Mouse (Mus musculus): Measurements from ENCODE around the gene 1700037H04Rik. TPM values are rescaled to one million over a fixed set of nuclear protein-coding genes. Genes with fewer than 3 reads are reported as not detected.

Gene 1700037H04Rik
- total RNA-seq, 4 experiments from 2014 or later = 53.5 to 59.8 (median 57.2) TPM

DNA sequence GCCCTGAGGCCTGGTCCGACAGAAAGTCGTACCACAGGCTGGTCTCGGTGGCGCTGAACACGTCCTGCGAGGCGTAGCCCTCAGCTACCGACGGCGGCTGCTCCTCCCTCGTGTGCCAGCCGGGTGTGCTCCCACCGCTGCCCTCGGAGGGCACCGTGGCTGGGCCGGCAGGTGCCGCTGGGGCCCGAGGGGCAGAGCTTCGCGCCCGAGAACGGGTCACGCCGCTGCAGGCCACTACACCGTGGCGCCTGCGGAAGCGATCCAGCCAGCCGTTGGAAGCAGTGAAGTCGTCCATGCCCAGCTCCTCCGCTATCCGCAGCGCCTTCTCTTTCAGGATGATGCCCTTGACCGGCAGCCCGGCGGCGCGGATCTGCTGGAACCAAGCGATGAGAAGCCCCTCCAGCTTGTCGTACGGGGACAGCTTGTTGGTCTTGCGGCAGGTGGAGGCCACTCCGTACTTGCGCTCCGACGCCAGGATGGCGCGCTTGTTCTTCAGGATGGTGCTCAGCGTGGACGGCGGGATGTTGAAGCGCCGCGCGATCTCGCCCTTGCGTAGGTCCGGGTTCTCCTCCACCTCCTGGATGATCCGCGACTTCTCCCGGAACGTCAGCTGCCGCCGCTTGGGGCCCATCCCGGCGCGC, 19.5 kb upstream of the 1700037H04Rik start:
- DNase-seq (ENCODE audit: low spot score in 2 of 2) = peak in 1 of 2 experiments; percentile 48

DNA sequence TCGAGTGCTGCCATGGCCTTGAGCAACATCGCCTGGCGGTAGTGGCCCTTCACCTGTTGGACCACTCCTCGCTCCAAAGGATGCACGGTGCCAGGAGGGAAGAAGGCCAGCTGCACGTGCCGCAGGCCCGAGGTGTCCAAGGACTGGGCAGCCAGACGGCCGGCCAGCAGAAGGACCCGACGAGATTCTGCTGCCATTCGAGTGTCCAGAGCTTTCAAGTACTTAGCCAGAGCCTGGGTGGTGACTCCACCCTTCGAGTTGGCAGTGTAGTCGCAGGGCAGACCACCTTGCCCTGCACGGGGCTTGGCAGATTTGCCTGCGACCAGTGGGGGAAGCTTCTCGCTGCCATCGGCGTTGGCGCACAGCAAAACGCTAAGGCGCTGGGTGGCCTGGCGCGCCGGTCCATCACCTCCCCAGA, 19.0 kb upstream of the 1700037H04Rik start:
- DNase-seq (ENCODE audit: low spot score in 2 of 2) = no peak

DNA sequence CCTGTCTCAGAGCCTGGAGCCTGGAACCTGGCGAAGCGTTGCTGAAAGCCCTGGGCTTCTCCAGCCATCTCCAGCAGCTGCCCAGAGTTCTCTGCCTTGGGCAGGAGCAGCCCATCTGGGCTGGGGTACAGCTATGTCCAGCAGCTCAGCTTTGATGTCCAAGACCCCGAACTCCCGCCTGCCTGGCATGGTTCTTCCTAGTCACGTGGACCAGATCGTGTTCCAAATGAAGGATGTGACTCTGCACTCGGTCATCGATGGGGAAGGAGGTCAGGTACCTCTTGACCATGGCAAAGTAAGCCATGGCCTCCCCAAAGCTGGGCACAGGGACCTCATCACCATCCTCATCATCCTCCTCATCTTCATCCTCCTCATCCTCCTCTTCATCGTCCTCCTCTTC, 18.1 kb upstream of the 1700037H04Rik start:
- DNase-seq (ENCODE audit: low spot score in 2 of 2) = no peak

DNA sequence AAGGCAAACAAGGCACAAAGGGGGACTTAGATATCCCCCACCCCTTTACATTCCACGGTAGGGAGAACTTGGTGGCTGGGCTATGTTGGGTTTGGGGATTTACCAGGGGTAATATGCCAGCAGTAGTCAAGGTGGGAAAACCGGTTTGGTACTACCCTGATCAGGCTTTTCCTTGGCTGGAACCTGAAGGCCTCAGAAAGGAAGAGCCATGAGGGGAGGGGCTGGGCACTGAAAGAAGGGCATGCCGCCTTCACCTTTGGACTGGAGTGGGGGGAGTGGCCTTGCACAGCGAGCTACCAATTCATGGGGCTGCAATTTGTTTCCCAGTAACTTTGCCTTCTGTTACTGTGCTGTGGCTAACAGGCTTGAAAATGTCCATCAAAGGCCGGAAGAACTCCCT, 16.6 kb upstream of the 1700037H04Rik start:
- DNase-seq (ENCODE audit: low spot score in 2 of 2) = no peak

DNA sequence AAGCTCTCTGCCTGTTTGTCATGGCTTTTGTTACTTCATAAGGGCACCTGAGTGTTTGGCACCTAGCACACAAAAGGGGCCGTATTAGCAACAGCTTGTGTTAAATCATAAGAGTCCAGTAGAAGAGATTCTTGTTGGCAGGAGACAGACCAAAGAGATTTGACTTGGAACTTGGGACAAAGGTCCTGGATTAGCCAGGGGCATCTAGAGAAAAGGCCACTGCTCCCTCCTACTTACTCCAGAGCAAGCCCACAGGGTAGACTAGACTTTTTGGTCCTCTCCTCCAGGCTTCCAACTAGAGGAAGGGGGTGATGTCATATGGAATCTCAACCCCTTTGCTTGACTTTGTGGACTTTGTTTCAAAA, 16.0 kb upstream of the 1700037H04Rik start:
- no peak for DNase-seq (ENCODE audit: low spot score in 2 of 2)

DNA sequence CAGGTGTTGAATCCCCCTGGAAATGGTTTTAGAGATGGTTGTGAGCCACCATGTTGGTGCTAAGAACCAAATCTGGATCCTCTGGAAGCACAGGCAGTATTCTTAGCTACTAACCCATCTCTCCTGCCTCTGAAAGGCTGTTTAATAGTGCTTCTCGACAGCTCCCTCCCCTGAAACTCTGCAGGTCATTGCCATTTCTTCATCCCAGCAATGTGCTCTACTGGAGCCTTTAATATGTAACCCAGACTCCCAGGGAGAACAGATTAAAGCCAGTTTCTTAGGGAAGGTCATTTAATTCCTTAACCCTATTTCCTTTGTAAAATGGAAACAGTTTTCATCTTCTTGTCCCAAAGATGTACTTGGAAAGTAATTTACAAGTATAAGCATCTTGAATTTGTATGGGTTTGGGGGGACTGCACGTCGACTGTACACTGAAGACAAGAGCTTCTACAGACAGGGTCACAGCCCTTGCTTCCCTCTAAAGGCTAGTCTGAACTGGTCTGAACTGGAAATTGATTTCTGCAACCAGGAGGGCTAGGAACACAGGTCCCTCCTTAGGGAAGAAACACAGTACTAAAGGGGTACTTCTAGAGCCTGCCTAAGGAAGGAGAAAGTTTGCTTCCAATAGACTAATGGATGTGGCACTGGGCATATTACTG, 15.5 kb upstream of the 1700037H04Rik start:
- no peak for DNase-seq (ENCODE audit: low spot score in 2 of 2)

DNA sequence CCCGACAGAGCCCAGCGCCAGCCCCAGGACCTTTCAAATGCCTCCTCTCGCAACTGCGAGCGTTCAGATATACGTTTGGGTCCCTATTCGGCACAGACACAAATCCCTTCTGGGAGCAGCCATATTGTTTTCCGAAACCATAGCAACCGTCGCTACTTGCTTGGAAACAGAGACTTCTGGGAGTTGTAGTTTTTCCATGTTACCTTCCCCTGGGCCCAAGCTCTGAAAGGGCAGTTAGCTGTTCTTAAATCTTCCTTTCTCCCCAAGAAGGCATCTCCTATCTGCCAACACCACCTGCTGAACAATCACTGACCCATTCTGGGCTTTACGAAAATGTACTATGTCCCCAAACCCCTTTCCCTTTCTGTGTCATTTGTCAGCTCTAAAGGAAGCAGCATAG, 14.8 kb upstream of the 1700037H04Rik start:
- peak; percentile 69 to 72 for DNase-seq (ENCODE audit: low spot score in 2 of 2)

DNA sequence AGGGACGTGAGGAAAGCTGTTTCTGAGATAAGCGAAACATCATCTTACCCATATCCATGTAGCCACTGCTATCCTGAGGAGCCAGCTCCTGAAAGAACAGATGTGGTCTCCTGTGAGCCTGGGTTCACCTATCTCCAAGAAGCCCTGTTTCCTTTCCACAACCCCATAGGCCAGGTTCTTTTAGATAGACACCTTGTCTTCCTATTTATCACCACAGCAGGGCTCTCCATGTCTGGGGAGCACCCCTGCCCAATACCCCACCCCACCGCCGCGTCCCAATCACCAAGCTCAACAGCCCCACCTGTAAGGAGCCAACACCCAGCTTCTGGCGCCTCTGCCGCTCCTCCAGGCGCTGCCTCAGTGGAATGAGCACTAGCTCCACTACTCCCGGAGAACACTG, 12.4 kb upstream of the 1700037H04Rik start:
- DNase-seq (ENCODE audit: low spot score in 2 of 2) = no peak

DNA sequence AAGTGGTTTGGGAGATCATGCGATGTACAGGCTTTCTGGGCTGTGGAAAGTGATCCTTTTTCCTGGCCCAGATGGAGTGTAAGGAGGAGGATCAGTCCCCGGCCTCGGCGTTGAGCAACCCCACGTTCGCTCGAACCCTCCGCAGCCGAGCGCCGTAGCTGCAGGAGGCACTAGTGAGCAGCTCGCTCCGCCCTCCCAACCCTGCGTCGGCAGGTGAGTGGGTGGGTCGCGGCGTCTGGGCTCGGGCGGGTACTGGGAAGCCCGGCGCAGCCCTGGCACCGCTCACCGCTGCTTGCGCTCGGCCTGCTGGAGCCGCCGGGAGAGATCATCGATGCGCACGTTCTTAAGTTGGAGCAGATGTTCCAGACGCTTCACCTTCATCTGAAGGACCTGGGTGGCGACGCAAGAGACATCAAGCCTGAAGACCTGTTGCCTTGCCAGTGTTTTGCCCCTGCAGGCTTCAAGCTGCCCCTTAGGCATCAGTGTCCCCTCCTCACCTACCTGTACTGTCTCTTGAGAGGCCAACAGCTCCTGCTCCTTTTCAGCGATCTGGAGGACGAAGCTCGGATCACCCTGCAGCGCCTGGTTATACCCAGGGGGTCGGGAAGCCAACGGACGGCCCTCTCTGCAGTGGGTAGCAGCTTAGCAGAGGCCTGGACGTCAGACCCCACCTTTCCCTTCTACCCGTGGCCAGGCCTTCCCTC, 11.7 kb upstream of the 1700037H04Rik start:
- DNase-seq (ENCODE audit: low spot score in 2 of 2) = peak; percentile 71 to 73

DNA sequence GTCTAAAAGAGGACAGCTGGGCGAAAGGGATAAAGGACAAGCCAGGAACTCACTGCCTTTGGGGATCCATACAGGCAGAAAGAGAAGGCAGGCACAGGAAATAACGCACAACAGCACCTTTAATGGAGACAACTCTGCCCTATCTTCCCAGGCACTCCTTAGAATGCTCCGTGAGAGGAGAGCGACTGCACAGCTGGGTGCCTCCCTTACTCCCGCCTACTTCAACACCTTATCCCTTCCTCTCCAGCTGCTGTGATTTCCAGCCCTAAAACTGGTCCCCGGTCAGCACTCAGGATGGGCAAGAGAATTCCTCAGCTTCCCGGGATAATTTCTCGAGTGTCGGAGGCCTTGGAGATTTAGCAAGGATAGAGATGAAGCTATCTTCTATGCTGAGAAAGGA, 11.1 kb upstream of the 1700037H04Rik start:
- no peak for DNase-seq (ENCODE audit: low spot score in 2 of 2)

DNA sequence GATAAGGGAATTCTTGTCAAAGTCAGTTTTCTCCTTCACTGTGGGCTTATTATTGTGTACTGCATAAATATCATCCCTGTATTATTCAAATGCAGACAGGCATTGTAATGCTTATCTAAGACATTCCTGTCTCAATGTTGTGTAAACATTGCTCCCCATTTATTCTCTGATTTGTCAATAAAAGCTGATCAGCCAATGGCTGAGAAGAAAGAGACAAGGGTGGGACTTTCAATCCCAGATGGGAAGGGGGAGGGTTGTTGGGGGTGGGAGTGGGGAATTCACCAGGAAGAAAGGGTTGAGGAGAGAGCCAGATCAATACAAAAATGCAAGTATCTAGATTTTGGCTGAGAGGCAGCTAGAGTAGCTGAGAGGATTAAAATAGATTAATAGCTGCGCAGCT, 9.0 kb upstream of the 1700037H04Rik start:
- no peak for DNase-seq (ENCODE audit: low spot score in 2 of 2)

DNA sequence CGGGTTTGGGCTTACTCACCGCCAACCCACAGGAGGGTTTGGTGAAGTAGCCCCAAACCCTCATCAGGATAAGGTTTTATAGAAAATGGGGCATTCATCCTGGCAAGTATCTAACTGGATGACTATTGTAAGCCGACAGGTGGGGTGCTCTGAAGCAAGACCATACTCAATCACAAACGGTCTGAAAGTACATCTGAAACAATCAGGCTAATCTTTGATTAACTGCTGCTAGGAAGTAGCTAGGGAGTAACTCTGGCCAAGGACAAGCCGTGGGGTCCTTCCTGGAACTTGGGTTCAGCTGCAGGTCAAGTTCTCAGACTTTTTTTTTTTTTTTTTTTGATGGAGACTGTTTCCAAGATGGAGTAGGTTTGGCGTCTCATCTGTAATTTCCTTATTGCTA, 8.1 kb upstream of the 1700037H04Rik start:
- DNase-seq (ENCODE audit: low spot score in 2 of 2) = no peak

DNA sequence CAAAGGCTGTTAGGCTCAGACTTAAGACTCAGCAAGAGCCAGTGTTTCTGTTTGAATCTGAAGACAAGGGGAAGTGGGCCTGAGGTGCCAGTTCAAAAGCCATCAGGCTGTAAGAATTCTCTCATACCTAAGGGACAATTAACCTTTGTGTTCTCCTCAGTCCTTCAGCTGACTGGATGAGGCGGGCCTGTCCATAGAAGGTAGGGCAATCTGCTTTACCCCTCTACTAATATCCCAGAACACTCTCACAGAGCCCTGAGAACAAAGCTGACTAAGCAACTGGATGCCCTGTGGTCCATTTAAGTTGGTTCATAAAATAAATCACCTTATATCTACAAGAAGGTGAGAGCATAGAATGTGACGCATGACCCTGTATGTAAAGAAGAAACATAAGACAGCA, 6.3 kb upstream of the 1700037H04Rik start:
- no peak for DNase-seq (ENCODE audit: low spot score in 2 of 2)

DNA sequence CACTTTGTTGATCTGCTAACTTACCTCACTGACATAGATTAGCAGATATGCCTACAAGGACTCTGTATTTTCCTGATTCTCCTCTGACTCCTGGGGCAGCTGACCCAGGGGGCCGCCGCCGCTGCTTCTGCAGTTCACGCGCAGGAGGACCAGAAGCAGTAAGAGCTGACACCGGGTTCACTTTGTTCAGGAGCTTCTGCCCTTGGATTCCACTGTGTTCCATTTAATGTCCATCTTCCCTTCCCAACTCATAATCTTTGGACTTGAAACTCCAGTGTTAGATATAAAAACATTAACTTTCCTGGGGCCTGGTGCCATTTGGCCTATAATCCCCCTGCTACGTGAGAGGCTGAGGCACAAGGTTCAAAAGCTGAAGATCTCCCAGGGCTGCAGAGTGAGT, 4.0 kb upstream of the 1700037H04Rik start:
- no peak for DNase-seq (ENCODE audit: low spot score in 2 of 2)

DNA sequence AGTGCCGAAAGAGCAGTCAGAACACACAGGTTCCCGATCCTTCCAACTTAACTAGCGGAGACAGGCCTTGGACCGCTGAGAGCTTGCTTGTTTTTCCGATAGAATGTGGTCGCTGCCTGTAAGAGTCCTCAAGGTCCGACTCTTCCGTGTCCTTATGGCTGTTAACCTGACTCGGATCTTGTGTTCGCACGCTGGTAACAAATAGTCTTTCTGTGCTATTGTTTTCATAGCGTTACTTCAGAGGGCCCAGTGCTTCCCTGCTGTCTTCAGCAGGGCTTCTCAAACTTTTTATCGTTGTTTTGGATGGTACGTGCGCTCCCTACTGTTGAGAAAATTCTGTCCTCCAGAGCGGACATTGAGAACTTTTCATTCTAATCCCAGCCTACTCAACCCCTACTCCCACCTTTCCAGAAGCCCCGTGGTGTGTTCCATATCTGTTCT, 810 bp upstream of the 1700037H04Rik start:
- DNase-seq (ENCODE audit: low spot score in 2 of 2) = no peak

DNA sequence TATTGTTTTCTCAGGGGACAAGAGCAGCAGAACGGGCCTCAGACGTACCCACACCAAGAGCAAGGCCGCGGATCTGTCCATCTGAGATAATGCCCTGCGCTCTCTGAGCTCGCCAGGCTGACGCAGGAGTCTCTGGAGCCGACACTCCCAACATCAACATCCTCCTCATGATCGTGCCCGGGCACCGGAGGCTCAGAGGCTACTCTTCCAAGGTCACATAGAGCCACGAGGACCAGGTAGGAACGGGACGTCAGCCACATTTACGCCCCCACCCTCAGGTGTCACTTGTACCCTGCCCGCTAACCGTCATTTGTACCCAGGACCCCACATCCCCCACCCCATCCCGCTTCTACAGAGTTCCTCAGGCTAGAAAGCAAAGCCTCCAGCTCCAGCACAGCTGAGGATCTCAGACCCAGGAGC, 380 bp downstream of the 1700037H04Rik start:
- no peak for DNase-seq (ENCODE audit: low spot score in 2 of 2)

DNA sequence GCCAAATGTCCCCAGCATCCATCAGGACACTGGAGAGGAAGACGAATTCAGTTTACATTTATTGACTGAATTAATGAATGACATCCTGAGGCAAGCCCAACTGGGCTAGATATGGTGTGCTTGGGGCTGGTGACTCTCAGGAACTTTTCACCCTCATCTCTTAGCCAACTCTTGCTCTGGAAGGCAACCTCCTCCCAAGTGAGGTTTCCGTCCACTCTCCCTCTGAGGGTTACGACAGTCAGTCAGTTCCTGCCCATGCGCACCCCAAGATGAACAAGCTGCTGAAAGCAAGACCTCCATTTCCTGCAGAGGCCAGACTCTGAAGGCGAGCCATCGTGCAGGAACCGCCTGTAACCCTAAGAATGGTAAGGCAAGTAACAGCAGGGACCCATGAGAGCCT, 2.9 kb downstream of the 1700037H04Rik start:
- no peak for DNase-seq (ENCODE audit: low spot score in 2 of 2)

DNA sequence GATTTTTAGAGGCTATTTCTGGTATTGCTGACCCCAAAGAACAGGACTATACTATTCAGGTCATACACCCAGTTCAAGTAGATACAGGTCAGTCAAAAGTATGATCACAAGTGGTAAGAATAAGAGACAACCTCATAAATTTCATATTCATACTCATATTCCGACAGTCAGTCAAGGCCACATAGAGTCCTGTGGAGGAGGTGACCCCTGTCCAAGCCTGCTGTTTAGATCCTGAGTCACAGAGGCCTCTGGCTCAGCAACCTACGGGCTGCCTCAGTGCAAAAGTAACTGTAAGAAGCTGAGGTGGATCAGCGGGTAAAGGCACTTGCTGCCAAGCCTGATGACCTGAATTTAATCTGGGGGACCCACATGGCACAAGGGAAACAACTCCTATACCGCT, 5.8 kb downstream of the 1700037H04Rik start:
- no peak for DNase-seq (ENCODE audit: low spot score in 2 of 2)

DNA sequence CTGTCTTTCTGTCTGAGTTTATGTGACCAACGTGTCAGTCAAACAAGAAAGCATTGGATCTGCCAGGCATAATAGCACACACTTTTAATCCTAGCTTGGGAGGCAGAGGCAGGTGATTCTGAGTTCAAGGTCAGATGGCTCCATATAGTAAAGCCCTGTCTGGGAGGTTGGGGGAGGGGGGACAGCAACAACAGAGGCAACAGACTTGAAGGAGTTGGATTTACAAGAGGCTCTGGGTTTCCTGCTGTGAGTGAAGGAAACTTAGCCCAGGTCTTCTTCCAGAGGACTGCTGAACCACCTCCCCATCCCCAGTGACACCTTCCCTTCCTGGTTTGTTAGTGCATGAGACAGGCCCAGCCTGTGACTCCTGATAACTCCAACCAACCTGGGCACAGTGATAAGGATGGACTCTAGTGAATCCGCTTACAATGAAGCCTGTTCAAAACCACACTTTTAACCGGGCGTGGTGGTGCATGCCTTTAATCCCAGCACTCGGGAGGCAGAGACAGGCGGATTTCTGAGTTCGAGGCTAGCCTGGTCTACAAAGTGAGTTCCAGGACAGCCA, 7.6 kb downstream of the 1700037H04Rik start:
- no peak for DNase-seq (ENCODE audit: low spot score in 2 of 2)

DNA sequence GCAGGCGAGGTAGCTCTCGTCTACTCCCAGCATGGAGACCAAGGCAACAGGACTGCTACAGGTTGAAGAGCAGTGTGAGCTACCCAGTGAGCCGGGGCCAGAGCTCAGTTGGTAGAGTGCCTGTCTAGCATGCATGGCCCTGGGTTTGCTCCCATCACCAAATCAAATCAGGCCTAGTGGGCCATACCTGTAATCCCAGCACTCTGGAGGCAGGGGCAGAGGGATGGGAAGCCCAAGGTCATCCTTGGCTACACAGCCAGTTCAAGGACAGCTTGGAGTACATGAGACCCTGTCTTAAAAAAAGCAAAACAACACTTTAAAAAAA, 10.7 kb downstream of the 1700037H04Rik start:
- no peak for DNase-seq (ENCODE audit: low spot score in 2 of 2)

DNA sequence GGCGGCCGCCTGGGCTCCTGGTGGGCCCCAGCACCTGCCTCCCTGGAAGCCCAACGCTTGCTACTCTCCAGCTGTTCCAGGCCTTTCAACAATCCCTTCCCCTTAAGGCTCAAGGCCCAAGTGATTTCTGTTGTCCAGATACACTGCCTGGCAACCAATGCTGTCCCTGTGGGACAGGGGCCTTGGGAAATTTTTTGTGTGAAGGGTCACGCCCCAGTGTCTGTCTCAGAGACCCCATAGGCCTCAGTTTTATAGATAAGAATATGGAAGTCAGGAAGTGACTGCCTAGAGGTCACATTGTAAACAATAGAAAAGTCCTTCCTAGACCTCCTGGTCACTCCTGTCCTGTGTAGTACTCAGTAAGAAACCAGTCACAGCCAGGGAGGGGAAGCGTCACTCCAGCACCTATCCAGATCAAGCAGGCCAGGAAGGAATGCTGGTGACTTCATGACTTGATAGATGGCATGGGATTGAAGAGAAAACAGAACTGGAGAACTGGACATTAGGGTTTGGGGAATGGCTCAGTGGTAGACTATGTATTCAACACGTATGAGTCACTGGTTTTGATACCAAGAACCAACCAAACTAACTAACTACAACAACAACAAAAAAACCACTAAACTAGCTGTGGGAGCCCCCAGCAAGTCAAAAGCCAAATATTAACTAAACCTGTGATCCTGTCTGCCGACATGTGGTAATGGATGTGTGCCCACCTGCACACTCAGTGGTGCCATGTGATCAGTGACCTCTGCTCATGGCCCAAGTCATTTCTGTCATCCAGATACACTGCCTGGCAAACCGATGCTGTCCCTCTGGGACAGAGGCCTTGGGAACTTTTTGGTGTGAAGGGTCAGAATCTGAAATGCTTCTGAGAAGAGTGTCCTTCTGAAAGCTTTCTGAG, 11.3 kb downstream of the 1700037H04Rik start:
- DNase-seq (ENCODE audit: low spot score in 2 of 2) = no peak

DNA sequence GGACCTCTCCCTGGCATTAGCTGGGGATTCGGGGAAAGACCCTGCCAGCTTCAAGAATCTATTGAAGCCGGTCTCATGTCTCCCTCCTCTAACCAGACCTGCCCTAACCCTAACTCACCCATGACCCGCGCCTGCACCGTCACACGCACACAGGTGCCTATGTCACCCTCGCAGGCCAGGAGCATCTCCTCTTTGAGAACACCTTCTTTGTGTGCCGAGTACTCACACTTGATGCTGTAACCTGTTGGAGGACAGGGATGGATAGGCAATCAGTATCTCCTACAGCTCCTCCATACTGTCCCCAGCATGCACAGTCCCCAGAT, 12.9 kb downstream of the 1700037H04Rik start:
- no peak for DNase-seq (ENCODE audit: low spot score in 2 of 2)

Data from layer of hippocampus, adult 8-10 months (tissue).